Mouse (Mus musculus): ENCODE measurements around the gene Rev3l. TPM values are rescaled to one million over a fixed set of nuclear protein-coding genes. Genes with fewer than 3 reads are reported as not detected.

Rev3l gene
- 31.1 and 33.8 TPM in 2 replicates for polyA plus RNA-seq (2012; rRNA removed)

DNA sequence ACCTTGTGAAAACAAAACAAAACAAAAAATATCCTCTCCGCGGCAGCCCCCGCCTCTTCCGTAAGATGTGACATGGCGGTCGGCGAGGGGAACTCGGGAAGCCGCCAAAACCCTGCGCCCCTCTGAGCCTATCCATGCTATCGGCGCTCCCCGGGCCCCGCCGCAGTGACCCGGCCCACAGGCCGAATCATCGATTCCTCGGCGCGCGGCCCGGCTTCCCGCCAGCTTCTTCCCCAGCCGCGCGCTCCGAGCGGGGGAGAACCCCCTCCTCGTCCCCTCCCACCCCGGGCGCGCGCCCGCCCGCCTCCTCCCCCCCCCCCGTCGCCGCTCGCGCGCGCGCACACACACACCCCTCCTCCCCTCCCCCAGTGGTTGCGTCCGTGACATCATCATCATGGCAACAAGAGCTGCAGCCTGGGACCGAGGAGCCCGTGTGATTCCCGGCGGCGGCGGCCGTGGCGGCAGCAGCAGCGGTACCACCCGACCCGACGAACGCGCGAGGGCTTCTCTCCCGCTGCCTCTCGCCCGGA, at the start of gene Rev3l:
Rev3l (plus strand) TSS at position 383 of the 530 bp plus-strand sequence.
- Histone ChIP-seq H3K4me1 (ENCODE audit: control insufficient read depth, insufficient read depth, low read length) (no peaks in the 10 kb centered on the region), H3K4me3 (ENCODE audit: insufficient read depth, low read length) (peak within 1 kb of the TSS; percentile 98), H3K27ac (ENCODE audit: insufficient read depth, low read length) (peak within 1 kb of the TSS; percentile 98)
- TF ChIP-seq POLR2A (IDR thresholded peaks at IDR 0.05; ENCODE audit: extremely low read depth, insufficient read depth, low read length), result peak; percentile 64
- no peak for TF ChIP-seq CTCF (IDR thresholded peaks at IDR 0.05; ENCODE audit: extremely low read depth, insufficient read depth, low read length)

DNA sequence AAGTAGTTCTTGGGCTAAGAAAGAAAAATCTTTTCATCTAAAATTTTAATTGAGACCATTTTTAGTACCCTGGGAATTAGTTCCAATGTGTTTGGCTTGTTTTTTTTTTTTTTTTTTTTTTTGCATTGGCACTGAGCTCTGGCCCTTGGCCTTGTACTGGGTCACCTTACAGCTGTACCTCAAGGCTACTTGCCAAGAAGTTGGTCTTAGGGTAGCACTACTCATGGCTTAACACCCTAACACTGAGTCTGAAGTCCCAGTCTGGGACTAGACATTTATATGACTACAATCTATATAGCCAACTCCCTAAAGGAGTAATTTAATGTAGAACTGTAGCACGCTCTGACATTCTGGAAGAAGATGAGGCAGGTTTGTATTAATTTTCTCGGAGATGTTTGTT, 49.4 kb upstream of the Rev3l start:
- H3K4me1 ChIP-seq (ENCODE audit: control insufficient read depth, insufficient read depth, low read length), result peaks cover 1% of the 10 kb centered on the region; the same call in 1 of the 2 replicates
- TF ChIP-seq POLR2A (IDR thresholded peaks at IDR 0.05; ENCODE audit: extremely low read depth, insufficient read depth, low read length) (no peak), CTCF (IDR thresholded peaks at IDR 0.05; ENCODE audit: extremely low read depth, insufficient read depth, low read length) (no peak)
- no peak overlapping the region for H3K27ac ChIP-seq (ENCODE audit: insufficient read depth, low read length)
- H3K4me3 ChIP-seq (ENCODE audit: insufficient read depth, low read length), result no peak overlapping the region

DNA sequence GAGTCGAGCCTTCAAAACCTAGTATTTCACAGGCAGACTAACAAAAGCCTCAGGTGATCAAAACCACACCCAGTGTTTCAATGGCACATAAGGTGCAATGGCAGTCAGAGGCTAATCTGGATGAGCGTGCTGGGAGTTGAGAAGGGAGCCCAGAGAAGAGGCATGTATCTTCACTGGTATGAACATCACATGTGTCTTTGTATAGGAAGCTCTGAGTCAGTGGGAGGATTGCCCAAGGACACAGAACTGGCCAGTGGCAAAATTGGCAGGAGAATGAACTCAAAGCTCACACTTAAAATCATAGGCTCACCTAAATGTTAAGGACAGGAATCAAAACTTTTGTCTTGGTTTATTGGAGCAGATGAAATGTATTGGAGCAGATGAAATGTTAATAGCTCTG, 48.4 kb upstream of the Rev3l start:
- TF ChIP-seq CTCF (IDR thresholded peaks at IDR 0.05; ENCODE audit: extremely low read depth, insufficient read depth, low read length) (no peak), POLR2A (IDR thresholded peaks at IDR 0.05; ENCODE audit: extremely low read depth, insufficient read depth, low read length) (no peak)
- H3K4me1 ChIP-seq (ENCODE audit: control insufficient read depth, insufficient read depth, low read length), result peaks cover 1% of the 10 kb centered on the region; the same call in 1 of the 2 replicates
- H3K27ac ChIP-seq (ENCODE audit: insufficient read depth, low read length), result no peak overlapping the region
- no peak overlapping the region for H3K4me3 ChIP-seq (ENCODE audit: insufficient read depth, low read length)

DNA sequence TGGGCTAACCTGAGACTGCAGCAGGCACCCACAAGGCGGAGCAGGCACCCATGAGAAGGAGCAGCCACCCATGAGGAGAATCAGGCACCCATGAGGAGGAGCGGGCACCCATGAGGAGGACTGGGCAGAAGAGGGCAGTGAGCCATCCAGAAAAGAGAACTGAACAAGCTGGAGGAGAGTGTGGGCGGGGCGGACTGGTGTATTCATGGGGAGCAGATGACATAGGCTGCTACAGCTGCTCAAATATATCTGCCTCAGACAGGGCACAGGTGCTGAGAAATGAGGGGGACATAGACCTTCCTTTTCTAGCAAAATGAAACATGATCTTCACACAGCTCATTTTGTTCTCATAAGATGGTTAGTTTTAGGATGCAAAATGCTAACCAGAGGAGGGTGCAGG, 45.1 kb upstream of the Rev3l start:
- peaks cover 3% of the 10 kb centered on the region; the same call in 1 of the 2 replicates for H3K4me1 ChIP-seq (ENCODE audit: control insufficient read depth, insufficient read depth, low read length)

DNA sequence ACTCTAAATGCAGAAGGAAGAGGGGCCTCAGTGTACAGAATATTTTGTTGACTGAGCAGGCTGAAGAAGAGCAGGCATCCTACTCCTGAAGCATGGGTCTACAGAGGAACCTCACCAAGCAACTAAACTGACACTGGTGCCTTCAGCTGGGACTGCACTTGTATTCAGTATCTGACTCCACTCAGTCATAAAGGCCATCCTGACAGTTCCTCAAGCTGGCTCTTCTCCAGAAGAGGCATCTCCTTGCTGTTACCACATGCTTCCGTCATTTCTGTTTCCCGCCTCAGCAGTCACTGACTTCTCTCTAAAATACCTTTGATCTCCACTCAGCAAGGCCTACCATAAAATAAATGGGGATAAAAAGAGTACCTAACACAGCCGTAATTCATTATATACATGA, 44.1 kb upstream of the Rev3l start:
- H3K4me1 ChIP-seq (ENCODE audit: control insufficient read depth, insufficient read depth, low read length), result peaks cover 3% of the 10 kb centered on the region; the same call in 1 of the 2 replicates
- H3K27ac ChIP-seq (ENCODE audit: insufficient read depth, low read length), result no peak overlapping the region
- H3K4me3 ChIP-seq (ENCODE audit: insufficient read depth, low read length), result no peak overlapping the region
- TF ChIP-seq POLR2A (IDR thresholded peaks at IDR 0.05; ENCODE audit: extremely low read depth, insufficient read depth, low read length) (no peak), CTCF (IDR thresholded peaks at IDR 0.05; ENCODE audit: extremely low read depth, insufficient read depth, low read length) (no peak)

More for the DNA sequence above, 45.1 kb upstream of the Rev3l start:
- H3K4me3 ChIP-seq (ENCODE audit: insufficient read depth, low read length), result no peak overlapping the region
- H3K27ac ChIP-seq (ENCODE audit: insufficient read depth, low read length), result no peak overlapping the region
- TF ChIP-seq CTCF (IDR thresholded peaks at IDR 0.05; ENCODE audit: extremely low read depth, insufficient read depth, low read length) (no peak), POLR2A (IDR thresholded peaks at IDR 0.05; ENCODE audit: extremely low read depth, insufficient read depth, low read length) (no peak)

DNA sequence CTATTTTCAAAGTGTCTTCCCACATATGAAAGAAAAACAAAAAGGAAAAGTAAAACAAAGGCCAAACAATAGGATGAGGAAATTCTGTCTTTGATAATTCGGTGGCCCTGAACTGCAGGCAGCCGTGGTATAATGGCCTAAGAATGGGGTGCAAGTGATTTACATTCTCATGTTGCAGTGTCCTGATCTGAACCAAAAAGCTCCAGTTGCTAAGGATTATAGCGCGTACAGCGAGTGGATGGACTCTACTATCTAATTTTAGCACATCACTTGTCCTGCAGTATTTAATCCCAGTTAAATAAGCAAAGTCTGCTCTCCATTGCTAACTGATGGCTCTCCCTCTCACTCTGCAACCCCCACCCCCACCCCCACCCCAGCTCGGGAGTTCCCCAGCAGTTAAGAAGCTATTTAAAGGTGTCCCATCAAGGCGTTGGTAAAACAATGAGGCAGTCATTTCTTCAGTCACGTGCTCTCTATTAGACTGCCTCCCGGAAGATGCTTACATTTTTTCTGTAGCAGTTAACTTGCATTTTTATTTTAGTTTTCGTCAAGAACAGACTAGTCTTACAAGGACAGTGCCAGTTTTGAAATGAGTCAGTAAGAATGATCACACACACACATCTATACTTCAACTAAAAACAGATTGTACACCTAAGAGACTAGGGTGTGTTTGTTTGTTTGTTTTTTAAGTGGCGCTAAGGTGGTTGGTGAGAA, 40.4 kb upstream of the Rev3l start:
- Histone ChIP-seq H3K4me3 (ENCODE audit: insufficient read depth, low read length) (no peak overlapping the region), H3K27ac (ENCODE audit: insufficient read depth, low read length) (no peak overlapping the region), H3K4me1 (ENCODE audit: control insufficient read depth, insufficient read depth, low read length) (peaks cover 3% of the 10 kb centered on the region; the same call in 1 of the 2 replicates)
- no peak for TF ChIP-seq CTCF (IDR thresholded peaks at IDR 0.05; ENCODE audit: extremely low read depth, insufficient read depth, low read length)
- TF ChIP-seq POLR2A (IDR thresholded peaks at IDR 0.05; ENCODE audit: extremely low read depth, insufficient read depth, low read length), result no peak

DNA sequence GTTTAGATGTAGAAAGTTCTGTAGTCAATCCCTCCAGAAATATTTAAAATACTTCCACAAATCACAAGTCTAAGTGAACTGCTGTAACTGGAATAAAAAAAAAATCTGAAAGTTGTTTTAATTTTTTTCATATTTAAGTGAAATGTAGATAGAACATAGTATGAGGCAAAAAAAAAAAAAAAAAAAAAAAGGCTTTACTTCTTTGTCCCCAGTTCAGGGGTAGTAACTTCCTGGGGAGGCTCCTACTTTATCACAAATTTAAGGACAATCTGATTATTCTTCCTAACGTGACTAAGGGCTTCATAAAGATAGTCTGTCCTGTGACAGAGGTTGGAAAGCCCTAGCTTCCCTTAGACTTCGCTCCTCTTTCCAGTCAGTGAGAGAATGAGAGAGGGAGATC, 39.8 kb upstream of the Rev3l start:
- Histone ChIP-seq H3K4me1 (ENCODE audit: control insufficient read depth, insufficient read depth, low read length) (peaks cover 2% of the 10 kb centered on the region; the same call in 1 of the 2 replicates), H3K4me3 (ENCODE audit: insufficient read depth, low read length) (no peak overlapping the region), H3K27ac (ENCODE audit: insufficient read depth, low read length) (no peak overlapping the region)
- TF ChIP-seq POLR2A (IDR thresholded peaks at IDR 0.05; ENCODE audit: extremely low read depth, insufficient read depth, low read length), result no peak
- no peak for TF ChIP-seq CTCF (IDR thresholded peaks at IDR 0.05; ENCODE audit: extremely low read depth, insufficient read depth, low read length)

DNA sequence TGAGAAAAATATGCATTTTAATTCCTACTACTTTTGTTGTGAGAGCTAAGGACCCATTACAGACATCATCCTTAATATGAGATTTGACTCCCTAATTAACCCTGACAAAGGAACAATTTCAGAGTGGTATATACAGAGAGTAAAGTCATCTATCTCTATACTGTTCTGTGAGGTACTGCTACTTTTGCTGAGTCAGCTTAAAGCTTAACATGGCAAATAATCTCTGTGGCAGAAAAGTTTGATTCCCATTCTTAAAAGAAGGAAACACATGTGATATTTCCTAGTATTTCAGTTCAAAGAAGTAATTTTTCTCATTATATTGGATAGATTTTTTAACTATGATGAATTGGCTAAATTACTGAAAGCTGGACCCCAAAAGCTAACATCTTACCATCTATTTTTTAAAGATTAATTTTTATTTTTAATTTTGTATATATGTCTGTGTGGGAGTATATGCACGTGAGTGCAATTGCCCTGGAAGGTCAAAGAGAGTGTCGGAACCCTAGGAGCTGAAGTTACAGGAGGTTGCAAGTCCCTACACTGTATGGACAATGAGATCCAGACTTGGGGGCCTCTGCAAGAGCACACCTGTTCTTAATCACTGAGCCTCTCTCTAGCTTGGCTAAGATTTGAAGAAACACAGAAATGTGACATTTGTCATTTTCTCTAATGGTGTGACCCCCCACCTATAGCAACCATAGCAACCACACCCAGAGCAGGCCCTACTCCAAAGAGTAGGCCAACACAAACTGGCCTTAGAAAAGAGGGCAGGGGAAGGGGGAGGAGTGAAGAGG, 24.0 kb upstream of the Rev3l start:
- no peak for TF ChIP-seq POLR2A (IDR thresholded peaks at IDR 0.05; ENCODE audit: extremely low read depth, insufficient read depth, low read length)
- TF ChIP-seq CTCF (IDR thresholded peaks at IDR 0.05; ENCODE audit: extremely low read depth, insufficient read depth, low read length), result no peak
- H3K4me3 ChIP-seq (ENCODE audit: insufficient read depth, low read length), result no peak overlapping the region
- no peak overlapping the region for H3K27ac ChIP-seq (ENCODE audit: insufficient read depth, low read length)
- no peaks in the 10 kb centered on the region for H3K4me1 ChIP-seq (ENCODE audit: control insufficient read depth, insufficient read depth, low read length)

DNA sequence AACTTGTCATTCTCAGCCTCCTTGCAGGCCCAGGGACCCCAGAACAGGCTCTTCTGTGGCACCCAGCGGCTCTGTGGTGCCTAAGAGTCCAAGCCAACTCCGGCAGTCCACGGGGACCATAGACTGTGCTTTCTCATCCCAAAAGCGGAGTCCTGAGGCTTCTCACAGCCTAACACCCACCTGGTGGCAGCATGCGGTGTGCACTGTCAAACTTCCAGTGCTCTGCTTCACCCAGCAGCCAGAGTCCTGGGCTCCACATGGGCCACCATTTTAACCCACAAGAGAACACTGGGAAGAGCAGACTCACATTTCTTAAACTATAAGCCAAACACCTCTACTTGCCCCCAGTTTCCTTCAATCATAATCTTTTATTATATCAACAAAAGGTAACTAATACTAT, 15.0 kb upstream of the Rev3l start:
- Histone ChIP-seq H3K4me3 (ENCODE audit: insufficient read depth, low read length) (no peak overlapping the region), H3K27ac (ENCODE audit: insufficient read depth, low read length) (no peak overlapping the region), H3K4me1 (ENCODE audit: control insufficient read depth, insufficient read depth, low read length) (no peaks in the 10 kb centered on the region)
- TF ChIP-seq POLR2A (IDR thresholded peaks at IDR 0.05; ENCODE audit: extremely low read depth, insufficient read depth, low read length), result no peak
- no peak for TF ChIP-seq CTCF (IDR thresholded peaks at IDR 0.05; ENCODE audit: extremely low read depth, insufficient read depth, low read length)

All from cortical plate, adult 2 months (tissue).